ENCODE assay signal across 10 mouse cellular contexts in genomic region chr14:36937941-36938340, GRCm38 (mm10).
"Had no signal": no experiment of that assay in that cellular context is flagged by ENCODE, and none has a peak within 500 bp of the region (broad histone marks: within the 10 kb centered on the region; RNA-seq: fewer than 3 reads in every experiment).

No protein-coding gene starts in this region.

- H3K4me3 ChIP-seq: limb, embryonic 10.5 days; limb, embryonic 13.5 days; liver, embryonic 12.5 days; liver, embryonic 15.5 days; lung, embryonic 15.5 days; myocyte; neural tube, embryonic 13.5 days had no signal

- H3K27me3 ChIP-seq: limb, embryonic 13.5 days; liver, embryonic 12.5 days; liver, embryonic 15.5 days; lung, embryonic 15.5 days; neural tube, embryonic 13.5 days had no signal

- H3K9me3 ChIP-seq: limb, embryonic 10.5 days; limb, embryonic 13.5 days; liver, embryonic 12.5 days; liver, embryonic 15.5 days; lung, embryonic 15.5 days; neural tube, embryonic 13.5 days had no signal

- H3K27ac ChIP-seq: limb, embryonic 10.5 days; limb, embryonic 13.5 days; liver, embryonic 12.5 days; liver, embryonic 15.5 days; neural tube, embryonic 13.5 days; stomach, postnatal 0 days had no signal

- H3K4me1 ChIP-seq: limb, embryonic 10.5 days; liver, embryonic 12.5 days; liver, embryonic 15.5 days had no signal

- H3K36me3 ChIP-seq: liver, embryonic 15.5 days had no signal

- H3K9ac ChIP-seq: limb, embryonic 13.5 days; liver, embryonic 12.5 days; liver, embryonic 15.5 days; lung, embryonic 15.5 days; neural tube, embryonic 13.5 days had no signal

- DNase-seq: liver had no signal

- ATAC-seq: liver, embryonic 12.5 days had no signal

- H3K4me2 ChIP-seq: limb, embryonic 13.5 days; liver, embryonic 12.5 days; liver, embryonic 15.5 days; lung, embryonic 15.5 days; midbrain, embryonic 11.5 days; neural tube, embryonic 13.5 days had no signal
